Mouse (Mus musculus) stomach, embryonic 14.5 days (tissue): ENCODE measurements at regions not wholly inside any gene's neighbourhood (a gene's known extent, or its start where the extent isn't known, plus 50 kb on each side); places are given as distances from the start of the nearest gene placed in this dataset.

Source experiments
- ATAC-seq: fragments of 200-750 bp; cut with Nextera tagmentation; 2 replicates; pipeline ENCODE4 v1.8.0; 2017; ENCODE audit warnings: low read depth, moderate TSS enrichment; ENCODE audit not compliant: insufficient number of reproducible peaks, insufficient read depth, low FRiP score
- H3K27ac ChIP-seq: fragments of 300-500 bp; sonication (generic); 2 replicates; pipeline ENCODE4 v1.5.1; 2014; ENCODE audit warnings: mild to moderate bottlenecking, low read length, moderate library complexity, mixed read lengths
- H3K27me3 ChIP-seq: fragments of 300-500 bp; sonication (generic); 2 replicates; pipeline ENCODE4 v1.6.1; 2014; ENCODE audit warnings: low read length, control low read depth, mixed read lengths; ENCODE audit not compliant: control insufficient read depth, insufficient read depth
- H3K36me3 ChIP-seq: fragments of 300-500 bp; sonication (generic); 2 replicates; pipeline ENCODE4 v1.6.1; 2014; ENCODE audit warnings: mild to moderate bottlenecking, control low read depth, low read length, moderate library complexity, mixed read lengths; ENCODE audit not compliant: control insufficient read depth, insufficient read depth
- H3K4me1 ChIP-seq: fragments of 300-500 bp; sonication (generic); 2 replicates; pipeline ENCODE4 v1.6.1; 2014; ENCODE audit warnings: low read length, control low read depth, mixed read lengths; ENCODE audit not compliant: control insufficient read depth, insufficient read depth
- H3K4me2 ChIP-seq: fragments of 300-500 bp; sonication (generic); replicated peaks from 2 replicates; pipeline ENCODE4 v1.6.1; 2014; ENCODE audit warnings: low read depth, low read length, control low read depth
- H3K4me3 ChIP-seq: fragments of 300-500 bp; sonication (generic); 2 replicates; pipeline ENCODE4 v1.5.1; 2014; ENCODE audit warnings: low read depth, low read length, control low read depth
- H3K9ac ChIP-seq: fragments of 300-500 bp; sonication (generic); replicated peaks from 2 replicates; pipeline ENCODE4 v1.6.1; 2014; ENCODE audit warnings: low read depth, mild to moderate bottlenecking, control low read depth, low read length, moderate library complexity, mixed read lengths
- H3K9me3 ChIP-seq: fragments of 300-500 bp; sonication (generic); 2 replicates; pipeline ENCODE4 v1.6.1; 2016; ENCODE audit warnings: low read depth, low read length, control low read depth; ENCODE audit not compliant: control insufficient read depth
- WGBS: fragments of 180-500 bp; shearing (Covaris S2); extraction: QIAGEN DNeasy Blood & Tissue Kit; methylation state at CpG from one replicate; pipeline ENCODE4 v1.1.7; 2014; 5-methylcytosine and 5-hydroxymethylcytosine counted together

DNA sequence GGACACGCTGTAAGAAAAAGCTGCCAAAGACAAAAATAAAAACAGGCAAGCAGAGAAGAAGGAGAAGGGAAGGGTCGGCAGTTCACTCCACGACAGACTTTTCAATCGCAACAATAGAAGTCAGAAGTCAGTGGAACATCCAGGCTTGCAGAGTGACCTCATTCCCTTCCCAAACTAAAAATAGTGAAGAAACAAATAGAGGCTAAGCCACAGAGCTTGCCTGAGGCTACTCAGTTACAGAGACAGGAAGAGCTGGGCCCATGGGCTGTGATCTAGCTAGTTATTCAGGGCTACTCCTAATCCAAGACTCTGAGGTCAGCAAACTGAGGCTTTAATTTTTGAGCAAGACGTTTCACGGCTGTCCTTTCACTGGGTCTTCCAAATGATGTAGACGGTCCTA lies 165.9 kb upstream of the Irf2bp2 start:
- Histone ChIP-seq H3K36me3 (no peaks in the 10 kb centered on the region), H3K27ac (no peak overlapping the region), H3K9me3 (no peaks in the 10 kb centered on the region), H3K4me2 (no peak overlapping the region), H3K27me3 (no peaks in the 10 kb centered on the region), H3K9ac (no peak overlapping the region), H3K4me3 (no peak overlapping the region), H3K4me1 (0 out of 2 replicates have a peak, but pooled peaks cover 8% of the 10 kb centered on the region)
- 71% methylated on average over 7 of the region's 7 CpGs for WGBS
- no peak for ATAC-seq

DNA sequence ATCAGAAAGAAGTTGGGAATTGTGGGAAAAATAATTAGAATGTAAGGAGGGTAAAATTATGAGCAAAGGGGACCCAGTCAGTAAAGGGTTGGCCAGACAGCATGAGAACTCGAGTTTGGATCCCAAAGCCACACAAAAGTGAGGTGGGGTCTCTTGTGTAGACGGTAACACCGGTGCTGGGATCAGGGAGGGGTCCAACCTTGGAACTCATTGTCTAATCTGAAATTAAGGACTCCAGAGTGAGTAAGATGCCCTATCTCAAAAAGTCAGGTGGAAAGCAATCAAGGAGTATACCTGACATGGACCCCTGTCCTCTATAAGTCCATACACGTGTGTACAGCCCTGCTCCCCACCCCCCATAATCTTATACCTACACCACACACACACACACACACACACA lies 165.2 kb upstream of the Irf2bp2 start:
- Histone ChIP-seq H3K27ac (no peak overlapping the region), H3K9ac (no peak overlapping the region)
- no peak for ATAC-seq

DNA sequence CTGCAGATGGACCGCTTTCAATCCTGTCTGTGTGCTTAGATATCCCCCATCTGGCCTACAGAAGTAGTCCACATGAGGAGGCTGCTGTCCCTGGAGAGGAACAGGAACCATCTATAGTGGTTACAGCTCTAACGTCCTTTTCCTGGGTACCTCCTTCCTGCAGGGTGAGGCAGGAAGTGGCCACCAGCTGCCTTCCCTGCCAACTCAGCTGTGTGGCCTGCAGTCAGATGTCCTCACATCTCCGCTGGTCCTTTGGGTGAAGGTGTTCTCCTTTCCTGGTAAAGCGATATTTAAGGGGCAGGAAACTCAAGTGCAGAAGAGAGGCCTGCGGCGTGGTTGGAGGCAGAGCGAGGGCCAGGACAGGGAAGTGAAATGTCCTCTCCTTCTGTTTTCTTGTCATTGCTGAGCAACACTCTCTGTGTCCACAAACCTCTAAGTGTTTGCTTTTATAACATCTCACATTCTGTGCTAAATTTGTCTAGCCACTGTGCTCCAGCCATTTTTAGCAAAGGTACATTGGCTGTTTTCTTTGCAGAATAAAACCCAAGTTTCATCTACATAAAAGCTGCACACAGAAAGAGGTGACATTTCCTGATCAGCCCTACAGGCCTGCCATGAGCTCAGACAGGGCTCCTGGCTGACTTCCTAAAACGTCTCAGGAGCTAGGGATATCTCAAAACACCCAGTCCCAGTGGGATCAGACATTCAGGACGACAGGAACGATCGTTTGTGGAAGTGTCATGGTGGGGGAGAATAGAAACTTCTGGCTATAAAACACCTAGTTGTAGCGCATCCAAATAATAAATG lies 164.4 kb upstream of the Irf2bp2 start:
- Histone ChIP-seq H3K4me1 (0 out of 2 replicates have a peak, but pooled peaks cover 8% of the 10 kb centered on the region), H3K4me3 (no peak overlapping the region), H3K36me3 (no peaks in the 10 kb centered on the region), H3K4me2 (no peak overlapping the region), H3K27ac (peak overlapping the region; percentile 52), H3K27me3 (no peaks in the 10 kb centered on the region), H3K9me3 (no peaks in the 10 kb centered on the region), H3K9ac (no peak overlapping the region)
- ATAC-seq: 0 out of 2 replicates have a peak, but pooled peaks have one; percentile 33
- 64% methylated on average over 12 of the region's 12 CpGs for WGBS

More for the DNA sequence above, 165.2 kb upstream of the Irf2bp2 start:
- Histone ChIP-seq H3K4me1 (0 out of 2 replicates have a peak, but pooled peaks cover 8% of the 10 kb centered on the region), H3K4me3 (no peak overlapping the region), H3K9me3 (no peaks in the 10 kb centered on the region), H3K4me2 (no peak overlapping the region), H3K36me3 (no peaks in the 10 kb centered on the region), H3K27me3 (no peaks in the 10 kb centered on the region)
- 93% methylated on average over 4 of the region's 4 CpGs for WGBS

DNA sequence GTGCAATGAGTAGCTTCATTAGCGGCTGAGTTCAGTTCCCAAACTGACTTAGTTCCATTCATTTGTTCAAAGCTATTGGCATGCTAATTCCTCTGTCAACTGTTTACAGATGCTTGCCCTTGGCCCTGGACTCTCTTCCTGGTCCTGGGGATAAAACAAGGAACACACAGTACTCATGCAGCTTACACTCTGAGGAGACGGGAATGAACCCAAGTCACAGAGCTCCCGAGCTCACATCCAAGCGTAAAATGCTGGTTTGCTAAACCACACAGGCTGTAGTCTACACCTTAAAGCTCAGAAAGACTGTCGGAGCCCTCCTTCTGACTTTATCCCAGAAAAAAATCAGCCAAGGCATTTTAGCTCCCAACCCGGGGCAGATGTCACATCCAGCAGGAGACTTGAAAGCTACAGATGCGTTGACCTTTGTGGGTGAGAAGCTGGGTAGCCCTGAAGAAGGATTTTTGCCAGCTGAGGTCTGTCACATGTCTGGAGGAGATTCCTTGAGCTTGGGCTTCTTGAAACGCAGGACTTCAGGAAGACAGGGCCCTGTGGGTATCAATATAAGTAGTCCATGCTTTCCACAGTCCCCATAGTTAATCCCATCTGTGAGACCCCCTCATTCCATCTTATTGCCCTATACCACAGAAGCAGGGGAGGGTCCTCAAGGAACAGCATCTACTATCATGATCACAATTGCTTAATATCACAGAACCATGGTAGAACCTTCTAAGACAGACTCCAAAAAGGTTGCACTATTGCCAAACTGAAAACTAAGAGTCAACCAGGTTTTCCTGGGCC lies 162.7 kb upstream of the Irf2bp2 start:
- Histone ChIP-seq H3K9ac (no peak overlapping the region), H3K4me3 (no peak overlapping the region), H3K27ac (no peak overlapping the region), H3K36me3 (no peaks in the 10 kb centered on the region), H3K9me3 (no peaks in the 10 kb centered on the region), H3K4me1 (0 out of 2 replicates have a peak, but pooled peaks cover 8% of the 10 kb centered on the region), H3K27me3 (no peaks in the 10 kb centered on the region), H3K4me2 (no peak overlapping the region)
- ATAC-seq: no peak
- WGBS: 72% methylated on average over 8 of the region's 8 CpGs

DNA sequence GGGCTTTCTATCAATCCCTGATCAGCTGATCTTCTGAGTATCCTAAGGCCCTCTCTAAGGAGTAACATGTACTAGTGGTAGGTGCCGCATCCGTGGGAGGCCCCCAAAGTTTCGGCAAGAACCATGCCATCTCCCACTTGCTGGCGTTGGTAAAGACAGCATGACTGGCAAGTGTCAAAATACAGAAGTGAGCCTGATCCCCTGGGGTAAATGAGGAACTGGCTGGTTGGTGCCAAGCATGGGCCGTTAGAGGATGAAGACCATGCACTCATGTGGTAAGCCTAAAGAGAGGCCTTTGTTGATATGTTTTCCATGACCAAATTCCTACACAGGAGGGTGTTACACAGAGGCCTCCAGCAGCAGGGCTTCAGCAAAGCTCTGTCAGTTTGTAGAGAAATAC lies 161.9 kb upstream of the Irf2bp2 start:
- Histone ChIP-seq H3K9me3 (no peaks in the 10 kb centered on the region), H3K36me3 (no peaks in the 10 kb centered on the region), H3K27me3 (no peaks in the 10 kb centered on the region), H3K4me3 (no peak overlapping the region), H3K27ac (no peak overlapping the region), H3K9ac (no peak overlapping the region), H3K4me2 (no peak overlapping the region), H3K4me1 (0 out of 2 replicates have a peak, but pooled peaks cover 8% of the 10 kb centered on the region)
- no peak for ATAC-seq
- WGBS: 94% methylated on average over 5 of the region's 5 CpGs

DNA sequence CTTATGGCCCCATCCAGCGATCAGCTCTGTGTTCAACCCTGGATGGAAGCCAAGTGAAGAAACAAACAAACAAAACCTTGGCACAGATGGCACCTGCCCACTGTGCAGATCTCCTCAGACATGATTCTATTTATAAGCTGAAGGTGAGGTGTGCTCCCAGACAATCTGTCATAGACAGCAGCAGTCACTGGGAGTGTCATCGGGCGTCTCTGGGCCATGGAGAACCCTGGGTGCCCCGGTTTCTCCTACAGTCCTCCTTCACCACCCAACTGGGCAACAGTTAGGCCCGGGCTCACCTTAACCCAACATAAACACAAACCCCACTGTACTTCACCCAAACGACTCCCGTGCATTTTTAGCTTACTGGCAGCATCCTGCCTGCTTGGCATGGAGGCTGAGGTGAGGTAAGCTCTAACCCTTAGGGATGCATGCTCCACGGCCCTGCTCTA lies 160.6 kb upstream of the Irf2bp2 start:
- Histone ChIP-seq H3K27ac (no peak overlapping the region), H3K4me3 (no peak overlapping the region), H3K36me3 (no peaks in the 10 kb centered on the region), H3K4me1 (0 out of 2 replicates have a peak, but pooled peaks cover 8% of the 10 kb centered on the region), H3K9ac (no peak overlapping the region), H3K27me3 (no peaks in the 10 kb centered on the region), H3K4me2 (no peak overlapping the region), H3K9me3 (no peaks in the 10 kb centered on the region)
- no peak for ATAC-seq
- 87% methylated on average over 8 of the region's 8 CpGs for WGBS

DNA sequence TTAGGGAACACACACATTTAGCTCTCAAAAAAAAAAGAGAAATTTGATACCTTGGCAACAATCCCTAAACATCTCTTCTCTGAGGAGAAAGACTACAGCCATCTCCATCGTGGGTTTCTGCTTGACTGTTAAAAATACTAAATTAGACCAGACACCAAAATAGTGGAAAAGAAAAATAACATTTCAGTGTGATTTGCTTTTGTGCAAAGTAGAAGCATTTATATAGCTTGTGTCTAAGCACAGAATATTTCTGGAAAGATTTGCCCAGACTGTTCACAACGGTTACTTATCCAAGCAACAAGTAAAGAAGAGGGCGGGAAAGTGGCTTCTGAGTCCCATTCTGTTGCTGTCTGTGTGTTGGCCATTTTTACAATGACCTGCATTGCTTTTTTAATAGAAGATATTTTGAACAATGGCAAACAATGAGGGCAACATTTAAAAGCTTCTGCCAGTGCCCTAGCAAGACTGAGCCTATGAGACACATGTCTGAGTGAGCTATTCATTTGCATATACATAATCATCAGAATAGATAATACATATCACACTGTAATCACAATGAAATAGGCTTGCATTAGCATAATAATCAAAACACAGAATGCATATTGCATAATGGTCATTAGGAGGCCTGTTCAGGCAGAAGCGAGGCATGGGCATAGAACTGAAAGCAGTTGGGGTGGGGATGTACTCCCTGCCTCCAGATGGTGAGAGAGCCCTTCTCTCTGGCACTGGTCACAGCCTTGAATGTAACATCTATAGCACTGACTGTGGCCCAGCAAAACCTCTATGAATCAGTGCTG lies 159.5 kb upstream of the Irf2bp2 start:
- H3K27me3 ChIP-seq: no peaks in the 10 kb centered on the region
- WGBS: 75% methylated on average over 4 of the region's 4 CpGs

More for the DNA sequence above, 159.5 kb upstream of the Irf2bp2 start:
- Histone ChIP-seq H3K4me3 (no peak overlapping the region), H3K9me3 (no peaks in the 10 kb centered on the region), H3K4me2 (no peak overlapping the region), H3K9ac (no peak overlapping the region), H3K4me1 (0 out of 2 replicates have a peak, but pooled peaks cover 5% of the 10 kb centered on the region), H3K27ac (no peak overlapping the region), H3K36me3 (no peaks in the 10 kb centered on the region)
- ATAC-seq: no peak
